Mouse (Mus musculus): ENCODE results near the gene S1pr3.

DNA sequence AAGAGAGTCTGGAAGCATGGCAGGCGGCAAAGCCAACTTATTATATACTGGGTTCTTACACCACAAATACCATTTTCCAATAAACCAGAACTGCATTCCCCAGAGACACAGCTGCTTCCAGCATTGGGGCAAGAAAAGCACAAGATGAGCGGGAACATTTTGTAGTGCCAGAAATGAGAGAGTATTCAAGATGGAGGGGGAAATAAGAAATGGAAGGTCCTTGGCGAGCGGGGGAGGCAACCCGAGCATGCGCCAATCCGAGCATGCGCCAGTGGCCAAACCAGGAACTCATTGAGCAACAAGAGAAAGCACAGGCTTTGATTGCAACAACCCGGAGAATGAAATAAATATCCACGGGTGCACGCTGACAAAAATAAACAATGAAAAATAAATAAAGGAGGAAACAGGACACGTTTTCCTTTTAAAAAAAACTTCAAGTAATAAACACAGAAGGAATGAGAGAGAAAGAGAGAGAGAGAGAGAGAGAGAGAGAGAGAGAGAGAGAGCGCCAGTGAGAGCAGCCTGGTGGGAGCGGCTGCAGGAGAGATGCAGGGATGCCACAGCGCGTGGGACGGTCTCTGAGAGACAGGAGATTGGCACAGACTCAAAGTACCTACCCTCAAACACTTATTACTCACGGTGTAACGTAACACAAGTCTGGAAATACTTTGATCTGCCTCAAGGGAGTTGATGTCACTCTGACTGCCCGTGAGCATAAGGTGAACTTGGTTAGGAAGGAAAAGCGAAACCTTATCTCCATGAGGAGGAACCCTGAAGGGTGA lies 34.2 kb upstream of the S1pr3 start:
- TF ChIP-seq CTCF (IDR thresholded peaks at IDR 0.05; ENCODE audit: borderline replicate concordance, insufficient read depth, low read length), result no peak
- TF ChIP-seq POLR2A (IDR thresholded peaks at IDR 0.05; ENCODE audit: low read depth, low read length), result no peak
